Mouse (Mus musculus) layer of hippocampus, postnatal 14 days (tissue): ENCODE measurements around the gene Ror1. TPM values are rescaled to one million over a fixed set of nuclear protein-coding genes. Genes with fewer than 3 reads are reported as not detected.

Experiments used
- DNase-seq, 2 experiments: peaks; one replicate each; pipeline ENCODE4 v3.0.0; 2021 to 2022; ENCODE audit warnings: low spot score in 2 of 2, mixed read lengths in 1 of 2
- total RNA-seq, 2 experiments: library from RNA; stranded (reverse); gene quantifications; 2 replicates each; pipeline ENCODE4 v1.2.3; 2021

Gene Ror1
- total RNA-seq, 2 experiments from 2014 or later, result 2.6 to 2.9 TPM

- no peak for DNase-seq
Measured at GRCm38 (mm10) chr4:100114148-100114547, 18.6 kb downstream of the Ror1 start.

GRCm38 (mm10) chr4:100116366-100116765 is 20.8 kb downstream of the Ror1 start:
- DNase-seq, result no peak

- no peak for DNase-seq
Measured at GRCm38 (mm10) chr4:100118676-100119075, 23.1 kb downstream of the Ror1 start.

DNA sequence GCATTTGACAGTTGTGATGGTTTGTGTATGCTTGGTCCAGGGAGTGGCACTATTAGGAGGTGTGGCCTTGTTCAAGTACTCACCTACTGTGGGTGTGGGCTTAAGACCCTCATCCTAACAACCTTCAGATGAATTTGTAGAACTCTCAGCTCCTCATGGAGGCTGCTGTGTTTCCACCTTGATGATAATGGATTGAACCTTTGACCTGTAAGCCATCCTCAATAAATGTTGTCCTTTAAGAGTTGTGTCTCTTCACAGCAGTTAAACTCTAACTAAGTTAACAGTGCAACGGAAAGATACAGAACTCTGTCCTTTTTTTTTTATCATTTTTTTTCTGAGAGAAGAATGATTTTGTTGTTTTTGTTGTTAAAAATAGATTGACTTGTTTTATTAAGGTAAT is 23.8 kb downstream of the Ror1 start:
- DNase-seq, result no peak

DNA sequence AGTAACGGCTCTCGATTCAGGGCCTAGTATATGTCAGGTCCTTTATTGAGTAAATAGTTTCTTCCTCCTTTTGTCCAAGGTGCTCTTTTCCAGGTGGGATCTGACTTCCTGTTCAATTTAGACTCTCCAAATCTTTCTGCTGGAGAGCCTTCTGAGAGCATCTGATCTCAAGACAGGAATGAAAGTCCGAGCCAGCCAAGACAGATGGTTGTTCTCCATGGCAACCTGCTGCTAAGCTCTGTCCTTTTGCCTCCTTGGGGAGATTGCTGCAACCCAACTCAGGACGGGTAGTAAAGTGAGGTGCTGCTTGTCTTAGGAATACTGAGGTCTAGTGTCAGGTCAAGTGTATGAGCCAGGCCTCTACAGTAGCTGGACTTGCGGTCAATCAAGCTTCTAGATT is 25.0 kb downstream of the Ror1 start:
- no peak for DNase-seq

- no peak for DNase-seq
Measured at GRCm38 (mm10) chr4:100122436-100122835, 26.8 kb downstream of the Ror1 start.

DNA sequence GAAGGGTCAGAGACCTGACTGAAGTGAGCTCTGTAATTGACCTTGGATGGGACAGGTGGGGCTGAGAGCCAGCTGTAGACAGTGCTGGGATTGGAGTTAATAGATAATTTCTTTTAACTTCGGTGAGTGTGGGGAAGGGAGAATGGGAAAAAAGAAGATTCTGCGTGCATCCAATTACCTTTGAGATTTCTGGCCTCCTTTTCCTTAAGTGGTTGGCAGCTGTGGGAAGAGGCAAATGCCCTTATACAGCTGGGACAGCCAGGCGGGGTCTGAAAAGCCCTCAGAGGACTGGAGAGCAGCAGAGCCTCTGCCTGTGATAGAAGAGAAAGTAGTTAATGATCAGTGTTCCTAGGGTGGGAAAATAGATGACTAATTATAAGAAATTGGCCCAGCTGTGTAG is 27.9 kb downstream of the Ror1 start:
- DNase-seq, result no peak

DNA sequence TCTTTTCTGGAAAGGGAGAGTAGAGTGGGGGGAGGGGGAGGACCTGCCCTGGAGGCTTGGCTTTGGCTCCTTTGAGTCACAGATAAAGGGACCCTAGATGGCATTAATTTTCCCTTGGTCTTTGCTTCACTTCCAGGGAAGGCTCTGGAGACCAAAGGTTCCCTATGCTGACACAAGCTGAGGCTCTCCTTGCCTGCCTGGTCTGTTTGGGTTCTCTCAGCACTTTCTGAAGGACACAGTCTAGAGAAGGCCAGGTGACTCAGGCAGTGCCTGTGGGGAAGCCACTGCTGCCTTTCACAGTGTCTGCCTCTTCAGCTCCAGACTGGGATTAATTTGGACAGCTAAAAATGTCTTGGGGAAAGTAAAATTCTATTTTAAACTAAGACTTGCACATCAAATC is 28.5 kb downstream of the Ror1 start:
- no peak for DNase-seq

DNA sequence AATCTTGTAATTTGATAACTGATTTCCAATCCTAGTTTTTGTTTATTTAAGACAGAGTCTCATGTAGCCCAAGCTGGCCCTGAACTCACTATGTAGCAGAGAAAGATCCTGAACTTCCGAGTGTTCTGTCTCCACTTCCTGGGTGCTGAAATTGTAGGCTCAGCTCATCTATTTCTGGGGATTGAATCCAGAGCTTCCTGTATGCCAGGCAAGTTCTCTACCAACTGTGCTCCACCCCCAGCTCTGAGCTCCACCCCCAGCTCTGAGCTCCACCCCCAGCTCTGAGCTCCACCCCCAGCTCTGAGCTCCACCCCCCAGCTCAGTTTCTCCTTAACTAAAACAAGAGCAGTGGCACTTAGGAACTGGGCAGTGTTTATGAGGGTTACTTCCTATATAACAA is 29.3 kb downstream of the Ror1 start:
- DNase-seq, result no peak

DNA sequence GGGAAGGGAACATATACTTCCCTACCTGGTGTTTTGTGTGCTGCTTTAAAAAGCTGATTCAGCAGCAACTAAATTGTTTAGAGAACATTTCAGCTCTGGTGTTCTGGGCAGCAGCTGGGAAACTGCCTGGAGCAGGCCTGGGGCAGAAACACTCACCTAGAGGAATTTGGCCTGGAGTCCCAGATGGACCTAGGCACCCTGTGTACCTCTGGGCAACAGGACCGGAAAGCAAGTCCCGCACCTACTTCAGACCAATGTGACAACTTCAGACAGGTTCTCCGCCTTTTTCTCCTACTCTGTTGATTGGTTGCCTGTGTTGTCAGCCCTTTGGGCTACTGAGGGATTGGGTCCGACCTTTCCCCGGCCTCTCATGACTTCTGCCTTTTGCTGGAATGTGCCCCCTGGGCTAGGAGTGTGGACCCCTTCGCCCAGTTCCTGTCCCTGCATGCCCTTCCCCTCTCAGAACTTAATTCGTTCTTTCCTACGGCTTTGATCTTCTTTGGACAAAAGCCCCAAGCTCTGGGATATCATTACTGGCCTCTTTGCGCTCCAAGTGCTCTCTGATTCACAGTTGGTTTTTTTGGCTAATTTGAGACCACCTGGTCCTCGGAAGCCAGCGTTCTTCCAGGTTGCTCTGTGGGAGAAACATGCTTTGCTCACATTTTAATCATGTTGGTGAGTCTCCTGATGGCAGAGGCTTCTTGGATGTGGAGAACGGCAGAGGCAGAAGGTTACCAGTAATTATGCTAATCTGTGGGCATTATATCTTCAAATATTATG is 31.1 kb downstream of the Ror1 start:
- DNase-seq, result no peak

- DNase-seq, result no peak
Measured at GRCm38 (mm10) chr4:100128026-100128922, 32.7 kb downstream of the Ror1 start.

- no peak for DNase-seq
Measured at GRCm38 (mm10) chr4:100129201-100129600, 33.6 kb downstream of the Ror1 start.

GRCm38 (mm10) chr4:100130771-100131475 is 35.3 kb downstream of the Ror1 start:
- DNase-seq, result peak in 1 of 2 experiments; percentile 47

GRCm38 (mm10) chr4:100131488-100131887 is 35.9 kb downstream of the Ror1 start:
- DNase-seq, result no peak

DNA sequence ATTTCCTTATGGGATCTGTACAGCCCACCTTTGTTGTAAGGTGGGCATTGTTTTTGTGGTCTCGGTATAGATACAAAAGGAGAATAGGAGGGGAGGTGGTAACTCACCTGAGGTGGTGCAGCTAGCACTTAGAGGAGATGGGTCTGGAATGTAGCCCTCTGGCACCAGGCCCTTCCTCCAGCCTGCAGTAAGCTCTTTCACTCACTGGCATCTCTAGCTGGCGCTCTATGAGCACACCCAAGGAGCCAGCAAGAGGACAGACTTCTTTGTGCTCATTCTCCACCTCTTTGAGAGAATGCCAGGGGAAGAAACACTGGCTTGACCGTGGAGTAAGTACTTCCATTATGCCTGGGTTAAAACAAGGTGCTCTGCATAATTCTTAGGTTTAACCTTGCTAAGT is 36.7 kb downstream of the Ror1 start:
- no peak for DNase-seq

DNA sequence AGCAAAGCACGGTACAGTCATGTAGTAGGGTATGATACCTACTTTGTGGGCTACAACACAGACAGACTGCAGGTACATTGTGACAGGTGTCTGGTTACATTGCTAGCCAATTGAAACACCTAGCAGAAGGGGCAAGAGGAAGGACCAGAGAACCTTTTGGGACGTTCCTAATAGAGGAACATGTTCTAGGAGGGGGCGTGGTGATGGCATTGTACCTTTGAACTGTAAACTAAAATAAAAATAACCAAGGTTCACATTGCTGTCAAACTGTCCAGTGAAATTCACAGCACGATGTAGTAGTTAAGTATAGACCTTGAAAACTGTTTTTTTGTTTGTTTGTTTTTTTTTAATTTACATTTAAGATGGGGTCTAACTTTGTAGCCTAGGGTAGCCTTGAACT is 40.5 kb downstream of the Ror1 start:
- no peak for DNase-seq

DNA sequence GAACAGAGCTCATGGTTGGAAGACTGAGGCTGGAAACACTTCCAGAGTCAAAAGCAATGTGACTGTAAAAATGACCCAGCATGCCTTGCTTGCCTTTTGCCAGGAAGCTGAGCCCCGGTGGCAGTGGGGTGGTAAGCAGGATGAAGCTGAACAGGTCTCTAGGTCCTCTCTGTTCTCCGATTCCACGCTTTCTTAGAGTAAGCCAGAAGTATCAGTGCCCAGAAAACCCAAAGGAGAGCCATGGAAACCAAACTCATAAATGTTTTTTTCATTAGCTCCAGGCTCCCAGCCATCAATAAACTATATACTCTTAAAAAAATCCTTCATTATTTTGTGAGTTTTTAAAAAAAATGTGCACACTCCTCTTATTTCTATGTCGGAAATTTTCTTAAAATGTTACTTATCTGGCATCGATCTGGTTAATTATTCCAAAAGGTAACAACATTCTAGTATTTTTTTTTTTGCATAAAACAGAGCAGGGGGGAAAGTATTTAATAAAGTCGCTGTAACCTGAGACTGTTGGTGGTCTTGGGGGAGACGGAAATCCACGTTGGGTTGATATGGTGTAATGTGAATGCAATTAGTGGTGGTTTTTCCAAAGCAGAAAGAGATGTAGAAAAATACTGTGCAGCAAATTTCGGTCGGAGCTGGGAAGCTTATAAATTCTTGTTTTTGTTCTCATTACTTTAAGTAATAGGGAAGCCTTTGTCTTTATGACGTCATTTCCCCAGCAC is 41.7 kb downstream of the Ror1 start:
- no peak for DNase-seq

DNA sequence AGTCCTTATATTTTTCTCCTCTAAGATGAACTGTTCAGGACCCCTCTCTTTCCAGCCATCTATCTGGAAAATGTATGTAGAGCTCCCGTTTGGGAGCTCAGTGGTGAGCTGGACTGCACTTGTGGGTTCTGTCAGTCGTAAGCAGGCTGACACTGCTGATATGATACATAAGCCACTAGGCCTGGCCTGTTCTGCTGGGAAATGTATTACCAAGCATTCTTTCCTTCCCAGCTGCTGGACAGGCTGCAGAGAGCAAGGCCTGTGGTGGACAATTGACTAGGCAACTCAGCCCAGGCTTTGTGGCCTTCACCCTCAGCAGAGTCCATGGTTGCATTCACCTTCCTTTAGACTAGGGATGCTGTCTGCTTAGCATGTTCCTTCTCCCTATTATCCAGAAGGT is 46.0 kb downstream of the Ror1 start:
- no peak for DNase-seq

- no peak for DNase-seq
Measured at GRCm38 (mm10) chr4:100144744-100145143, 49.2 kb downstream of the Ror1 start.

DNA sequence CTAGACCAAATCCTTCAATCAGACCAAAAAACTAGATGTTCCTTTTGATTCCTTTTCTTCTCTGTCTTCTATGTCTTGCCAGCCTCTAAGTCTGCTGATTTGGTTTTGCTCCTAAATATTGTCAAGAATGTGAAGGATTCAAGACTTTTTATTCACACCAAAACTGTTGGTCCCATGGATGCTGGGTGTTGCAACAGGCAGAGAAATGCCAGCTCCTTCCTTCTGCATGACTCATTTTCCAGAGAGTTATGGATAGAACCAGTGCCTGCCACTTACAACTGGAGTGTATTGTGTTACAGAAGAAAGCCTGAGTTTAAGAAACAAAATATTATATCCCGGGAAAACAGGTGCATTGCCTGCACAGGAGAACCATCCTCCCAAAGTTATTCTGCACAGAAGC is 55.2 kb downstream of the Ror1 start:
- no peak for DNase-seq

GRCm38 (mm10) chr4:100154560-100155130 is 59.1 kb downstream of the Ror1 start:
- no peak for DNase-seq
